In the genomic region with DNA sequence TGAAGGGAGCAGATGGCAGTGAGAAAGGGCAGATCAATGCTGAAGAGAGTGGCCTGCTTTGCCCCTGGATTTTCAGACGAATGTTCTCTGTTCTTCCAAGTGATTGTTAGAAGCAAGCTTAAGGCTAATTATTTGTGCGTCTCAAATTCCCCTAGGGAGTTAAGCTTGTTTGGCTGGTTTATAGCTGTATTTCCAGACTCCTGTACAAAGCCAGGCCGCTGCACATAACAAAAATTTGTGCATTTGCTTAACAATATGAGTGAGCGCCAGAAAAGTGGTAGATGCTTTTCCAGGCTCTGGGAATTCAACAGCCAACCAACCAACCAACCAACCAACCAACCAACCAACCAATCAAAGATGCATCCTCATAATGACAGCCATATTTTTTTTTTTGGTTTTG, we compare ENCODE assay signal across 17 mouse cellular contexts.
"Had no signal": no experiment of that assay in that cellular context is flagged by ENCODE, and none has a peak within 500 bp of the region (broad histone marks: within the 10 kb centered on the region; RNA-seq: fewer than 3 reads in every experiment).

No protein-coding gene starts in this region.

- DNase-seq: lung, adult 18-20 months; lung, embryonic 14.5 days; lung, postnatal 10 days; lung, postnatal 4 days; retina, postnatal 1 day; right cerebral cortex, adult 18-20 months; right cerebral cortex, postnatal 25 days; right cerebral cortex, postnatal 4 days; spleen, adult 18-20 months; thymus, adult 18-20 months; thymus, postnatal 14 days; thymus, postnatal 36 days had no signal

- H3K36me3 ChIP-seq: midbrain, embryonic 10.5 days; midbrain, embryonic 15.5 days; neural tube, embryonic 13.5 days; neural tube, embryonic 15.5 days had no signal

- H3K9me3 ChIP-seq: midbrain, embryonic 10.5 days; midbrain, embryonic 15.5 days; neural tube, embryonic 13.5 days; neural tube, embryonic 15.5 days had no signal

- H3K27ac ChIP-seq: midbrain, embryonic 15.5 days; neural tube, embryonic 13.5 days; neural tube, embryonic 15.5 days had no signal

- H3K27me3 ChIP-seq: midbrain, embryonic 15.5 days; neural tube, embryonic 13.5 days; neural tube, embryonic 15.5 days had no signal

- ATAC-seq: midbrain, embryonic 15.5 days had no signal

- H3K4me3 ChIP-seq: midbrain, embryonic 10.5 days; midbrain, embryonic 15.5 days; myocyte; neural tube, embryonic 13.5 days; neural tube, embryonic 15.5 days had no signal

- H3K9ac ChIP-seq: lung, embryonic 14.5 days; midbrain, embryonic 15.5 days; neural tube, embryonic 13.5 days; neural tube, embryonic 15.5 days had no signal

- H3K4me2 ChIP-seq: lung, embryonic 14.5 days; midbrain, embryonic 15.5 days; neural tube, embryonic 13.5 days; neural tube, embryonic 15.5 days had no signal
